Mouse (Mus musculus): ENCODE results near the gene Hoxb1.

Gene Hoxb1

GRCm38 (mm10) chr11:96349491-96350340 is 15.8 kb upstream of the Hoxb1 start:
- peak; percentile 86 for DNase-seq (ENCODE audit: low read depth, low spot score)

GRCm38 (mm10) chr11:96350341-96350624 is 15.3 kb upstream of the Hoxb1 start, which contains the start of gene Hoxb2:
Hoxb2 (plus strand) TSS chr11:96350525.
- no peak for DNase-seq (ENCODE audit: low read depth, low spot score)

GRCm38 (mm10) chr11:96350791-96351190 is 14.8 kb upstream of the Hoxb1 start:
- DNase-seq (ENCODE audit: low read depth, low spot score), result no peak

GRCm38 (mm10) chr11:96351312-96351711 is 14.2 kb upstream of the Hoxb1 start:
- DNase-seq (ENCODE audit: low read depth, low spot score), result no peak

- peak; percentile 57 for DNase-seq (ENCODE audit: low read depth, low spot score)
Measured at GRCm38 (mm10) chr11:96351831-96352230, 13.7 kb upstream of the Hoxb1 start.

GRCm38 (mm10) chr11:96352691-96353521 is 12.6 kb upstream of the Hoxb1 start:
- peak; percentile 78 for DNase-seq (ENCODE audit: low read depth, low spot score)

GRCm38 (mm10) chr11:96353522-96353841 is 12.1 kb upstream of the Hoxb1 start:
- no peak for DNase-seq (ENCODE audit: low read depth, low spot score)

GRCm38 (mm10) chr11:96353939-96354338 is 11.6 kb upstream of the Hoxb1 start:
- DNase-seq (ENCODE audit: low read depth, low spot score), result peak; percentile 67

- DNase-seq (ENCODE audit: low read depth, low spot score), result peak; percentile 93
Measured at GRCm38 (mm10) chr11:96354376-96354775, 11.2 kb upstream of the Hoxb1 start.

GRCm38 (mm10) chr11:96354801-96355311 is 10.7 kb upstream of the Hoxb1 start:
- DNase-seq (ENCODE audit: low read depth, low spot score), result no peak

GRCm38 (mm10) chr11:96363807-96364206 is 1.7 kb upstream of the Hoxb1 start:
- peak; percentile 94 for DNase-seq (ENCODE audit: low read depth, low spot score)

- DNase-seq (ENCODE audit: low read depth, low spot score), result peak; percentile 54
Measured at GRCm38 (mm10) chr11:96366092-96367041, 815 bp downstream of the Hoxb1 start.

- no peak for DNase-seq (ENCODE audit: low read depth, low spot score)
Measured at GRCm38 (mm10) chr11:96367141-96367540, 1.6 kb downstream of the Hoxb1 start.

GRCm38 (mm10) chr11:96368686-96369085 is 3.1 kb downstream of the Hoxb1 start:
- DNase-seq (ENCODE audit: low read depth, low spot score), result no peak

- DNase-seq (ENCODE audit: low read depth, low spot score), result no peak
Measured at GRCm38 (mm10) chr11:96369140-96369539, 3.6 kb downstream of the Hoxb1 start.

- DNase-seq (ENCODE audit: low read depth, low spot score), result no peak
Measured at GRCm38 (mm10) chr11:96371726-96372125, 6.2 kb downstream of the Hoxb1 start.

- no peak for DNase-seq (ENCODE audit: low read depth, low spot score)
Measured at GRCm38 (mm10) chr11:96372519-96372918, 7.0 kb downstream of the Hoxb1 start.

GRCm38 (mm10) chr11:96374810-96375209 is 9.3 kb downstream of the Hoxb1 start:
- peak; percentile 93 for DNase-seq (ENCODE audit: low read depth, low spot score)

GRCm38 (mm10) chr11:96383381-96383780 is 17.8 kb downstream of the Hoxb1 start:
- DNase-seq (ENCODE audit: low read depth, low spot score), result no peak

GRCm38 (mm10) chr11:96387635-96388034 is 22.1 kb downstream of the Hoxb1 start:
- DNase-seq (ENCODE audit: low read depth, low spot score), result no peak
